Mouse (Mus musculus) heart, postnatal 4 days (tissue): ENCODE data around the gene Gm815. TPM values are rescaled to one million over a fixed set of nuclear protein-coding genes. Genes with fewer than 3 reads are reported as not detected.

ENCODE experiments used
- DNase-seq: peaks from one replicate; pipeline ENCODE4 v3.0.0; 2021
- total RNA-seq, 2 experiments: library from RNA; stranded (reverse); gene quantifications; 2 replicates each; pipeline ENCODE4 v1.2.3; 2021

Gm815 gene
- not detected for total RNA-seq

DNA sequence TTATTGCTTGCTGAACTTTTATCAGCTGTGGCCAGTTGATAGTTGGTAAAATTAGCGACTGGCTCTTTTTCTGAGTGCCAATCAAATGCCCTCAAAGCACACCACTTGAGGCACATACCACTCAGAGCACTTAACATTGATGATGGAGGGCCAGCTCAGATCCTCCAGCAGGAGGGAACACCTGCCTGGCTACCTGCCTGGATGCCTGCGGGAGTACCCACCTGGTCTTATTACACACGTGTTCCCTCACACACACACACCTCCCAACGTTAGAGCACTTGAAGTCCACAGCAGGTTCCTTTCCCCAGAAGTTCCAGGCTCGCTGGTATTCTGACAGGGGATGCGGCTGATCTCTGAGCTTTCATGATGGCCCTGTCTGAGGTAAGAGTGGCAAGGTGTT, at the start of gene Gm815:
Gene Gm815 (plus strand): TSS at position 266 of the 400 bp plus-strand sequence.
- no peak for DNase-seq

GRCm38 (mm10) chr19:26837626-26838025, 48.1 kb upstream of the Gm815 start:
- no peak for DNase-seq

DNA sequence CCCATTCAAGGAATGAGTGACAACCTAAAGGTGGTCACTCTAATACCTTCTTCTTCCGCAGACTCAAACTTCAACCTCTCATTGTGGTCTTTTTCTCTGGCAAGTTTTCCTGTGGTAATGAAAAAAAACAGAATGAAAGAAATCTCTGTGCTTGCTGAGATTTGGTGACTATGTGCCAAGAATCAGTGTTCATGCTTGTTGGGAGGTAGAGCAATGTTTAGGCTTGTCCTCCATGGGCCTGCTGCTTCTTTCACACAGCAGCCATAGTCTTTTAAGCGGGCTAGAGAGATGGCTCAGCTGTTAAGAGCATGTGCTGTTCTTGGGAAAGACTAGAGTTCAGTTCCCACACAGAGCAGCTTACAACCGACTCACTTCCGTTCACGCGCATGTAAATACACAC, 41.8 kb upstream of the Gm815 start:
- no peak for DNase-seq

DNA sequence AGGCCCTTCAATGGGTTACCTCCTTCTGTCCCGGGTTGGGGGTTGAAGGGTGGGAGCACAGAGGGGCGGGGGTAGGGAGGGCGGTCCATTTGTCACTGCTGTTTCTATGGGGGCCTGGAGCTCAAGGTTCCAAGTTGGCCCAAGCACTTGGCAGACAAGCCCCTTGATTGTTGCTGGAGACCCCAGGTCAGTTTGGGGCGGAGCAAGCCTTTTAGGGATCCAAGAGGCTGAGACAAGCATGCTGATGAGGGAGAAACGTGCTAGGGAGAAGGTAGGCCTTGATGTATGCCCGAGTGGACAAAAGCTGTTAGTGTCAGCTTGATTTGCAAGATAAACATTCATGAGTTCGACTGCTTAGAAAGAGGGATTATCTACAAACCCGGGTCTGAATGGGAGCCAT, 40.9 kb upstream of the Gm815 start:
- DNase-seq, result no peak

GRCm38 (mm10) chr19:26845276-26846016, 40.2 kb upstream of the Gm815 start:
- peak; percentile 90 for DNase-seq

GRCm38 (mm10) chr19:26846017-26846285, 39.7 kb upstream of the Gm815 start:
- no peak for DNase-seq

- no peak for DNase-seq
Observed at GRCm38 (mm10) chr19:26851017-26851782, 34.5 kb upstream of the Gm815 start.

DNA sequence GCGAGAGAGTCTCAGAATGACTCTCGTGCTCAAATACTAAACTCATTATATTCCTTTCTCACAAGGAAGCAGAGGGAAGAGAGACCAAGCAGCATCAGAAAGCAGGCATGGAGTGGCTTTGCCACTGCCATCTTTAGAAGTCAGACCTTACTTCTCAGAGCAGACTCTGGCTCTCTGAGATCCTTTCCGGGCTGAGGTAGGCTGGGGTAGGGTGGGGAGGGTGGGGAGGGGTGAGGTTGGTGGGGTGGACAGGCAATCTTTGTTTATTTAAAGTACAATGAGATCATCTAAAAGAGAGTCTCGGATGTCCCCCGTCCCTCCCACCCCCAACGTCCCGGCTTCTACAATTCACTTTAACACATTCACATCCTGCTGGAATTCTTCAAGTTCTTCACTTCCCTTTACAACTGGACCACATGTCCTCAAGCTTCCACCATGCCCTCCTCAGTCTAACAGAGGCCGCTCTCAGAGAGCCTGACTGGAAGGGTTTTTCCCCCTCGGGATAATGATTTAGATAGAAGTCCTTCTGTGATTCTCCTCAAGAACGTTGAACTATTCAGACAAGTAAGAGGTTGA, 33.3 kb upstream of the Gm815 start:
- DNase-seq, result no peak

- peak; percentile 23 for DNase-seq
Observed at GRCm38 (mm10) chr19:26853701-26854282, 31.9 kb upstream of the Gm815 start.

DNA sequence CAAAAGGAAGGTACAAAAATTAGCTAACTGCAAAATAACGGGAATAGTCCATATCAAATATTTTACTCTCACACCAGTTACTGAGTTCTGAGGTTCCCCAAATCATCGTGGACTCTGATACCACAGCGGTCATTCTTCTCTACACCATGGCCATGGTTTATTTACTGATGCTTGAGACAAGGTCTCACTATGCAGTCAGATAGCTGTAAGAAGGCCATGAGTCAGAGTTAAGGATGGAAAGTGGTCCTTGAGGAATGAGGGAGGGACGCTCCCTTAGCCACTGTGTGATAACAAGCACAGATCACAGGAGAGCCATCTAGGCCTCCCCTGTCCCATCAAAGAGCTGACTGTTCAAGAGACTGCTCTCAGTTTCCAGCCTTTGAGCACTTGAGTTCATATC, 31.0 kb upstream of the Gm815 start:
- no peak for DNase-seq

DNA sequence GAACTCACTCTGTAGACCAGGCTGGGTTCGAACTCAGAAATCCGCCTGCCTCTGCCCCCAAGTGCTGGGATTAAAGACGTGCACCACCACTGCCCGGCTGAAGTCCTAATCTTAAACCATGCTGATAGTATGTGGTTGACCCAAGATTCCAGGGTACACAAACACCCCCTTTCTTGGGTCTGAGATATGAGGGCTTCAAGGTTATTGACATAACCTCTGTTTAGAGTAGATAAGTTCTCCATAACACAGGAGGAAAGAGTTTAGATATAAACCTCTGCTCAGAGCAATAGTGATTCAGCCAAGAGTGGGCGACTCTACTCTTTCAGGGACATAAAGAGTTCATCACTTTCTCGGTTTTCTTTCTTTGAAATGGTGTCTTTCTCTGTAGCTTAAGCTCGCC, 30.5 kb upstream of the Gm815 start:
- DNase-seq, result no peak

- DNase-seq, result peak; percentile 30
Observed at GRCm38 (mm10) chr19:26858427-26859194, 27.1 kb upstream of the Gm815 start.

DNA sequence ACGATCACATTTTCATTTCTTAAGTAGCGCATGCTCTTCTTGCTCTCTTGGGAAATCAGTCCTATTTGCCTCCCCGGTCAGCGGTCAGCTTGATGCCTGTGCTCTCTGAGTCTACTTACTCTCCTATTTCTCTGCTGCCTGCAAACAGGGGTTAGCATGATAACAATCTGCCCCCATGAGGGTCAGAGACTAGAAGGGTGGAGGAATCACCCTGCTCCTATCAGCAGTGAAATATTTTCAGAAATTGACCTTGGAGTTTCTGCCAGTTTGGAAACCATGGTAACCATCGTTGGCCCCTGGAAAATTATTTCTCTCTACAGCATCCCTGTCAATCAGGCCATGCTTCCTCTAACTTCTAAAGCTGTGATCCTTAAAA, 26.5 kb upstream of the Gm815 start:
- DNase-seq, result no peak

GRCm38 (mm10) chr19:26863662-26864061, 22.0 kb upstream of the Gm815 start:
- DNase-seq, result no peak

GRCm38 (mm10) chr19:26864975-26865690, 20.5 kb upstream of the Gm815 start:
- no peak for DNase-seq

DNA sequence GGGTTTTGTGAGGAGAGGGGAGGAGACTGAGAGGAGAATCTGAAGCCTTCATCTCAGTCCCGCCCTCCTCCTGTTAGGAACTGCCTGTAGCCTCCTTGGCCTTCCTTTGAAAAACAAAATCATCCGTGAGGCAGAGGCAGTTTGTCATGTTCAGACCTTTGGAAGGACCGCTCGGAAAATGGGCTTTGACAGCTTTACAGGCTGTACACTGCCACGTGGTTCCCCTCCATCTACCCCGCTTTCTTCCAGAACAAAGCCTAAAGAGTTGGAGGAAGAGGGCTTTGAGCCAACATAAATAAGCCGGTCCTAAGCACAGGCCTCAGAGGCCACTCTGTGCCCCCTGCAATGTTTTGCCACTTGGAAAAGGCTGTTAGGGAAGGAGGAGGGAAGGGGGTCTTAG, 19.9 kb upstream of the Gm815 start:
- no peak for DNase-seq

GRCm38 (mm10) chr19:26869591-26869990, 16.1 kb upstream of the Gm815 start:
- DNase-seq, result no peak

DNA sequence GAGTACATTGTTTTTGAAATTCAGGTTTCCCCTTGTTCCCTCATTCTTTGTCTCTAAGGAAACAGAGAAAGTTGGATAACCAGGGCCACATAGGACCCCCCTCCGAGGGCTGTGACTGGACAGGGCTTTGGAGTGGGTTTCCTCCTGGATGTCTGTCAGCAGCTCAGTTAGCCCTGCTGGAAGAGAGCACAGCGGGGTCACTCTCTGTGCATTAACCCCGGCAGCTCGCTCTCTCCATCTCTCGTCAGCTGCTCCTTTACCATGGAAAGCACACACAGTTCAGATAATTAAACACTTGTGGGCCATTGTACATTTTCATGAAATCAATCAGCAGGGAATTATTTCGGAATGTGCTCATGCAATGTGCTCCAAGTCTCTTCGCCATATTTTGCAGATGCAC, 15.4 kb upstream of the Gm815 start:
- no peak for DNase-seq

GRCm38 (mm10) chr19:26871096-26871495, 14.6 kb upstream of the Gm815 start:
- DNase-seq, result no peak

DNA sequence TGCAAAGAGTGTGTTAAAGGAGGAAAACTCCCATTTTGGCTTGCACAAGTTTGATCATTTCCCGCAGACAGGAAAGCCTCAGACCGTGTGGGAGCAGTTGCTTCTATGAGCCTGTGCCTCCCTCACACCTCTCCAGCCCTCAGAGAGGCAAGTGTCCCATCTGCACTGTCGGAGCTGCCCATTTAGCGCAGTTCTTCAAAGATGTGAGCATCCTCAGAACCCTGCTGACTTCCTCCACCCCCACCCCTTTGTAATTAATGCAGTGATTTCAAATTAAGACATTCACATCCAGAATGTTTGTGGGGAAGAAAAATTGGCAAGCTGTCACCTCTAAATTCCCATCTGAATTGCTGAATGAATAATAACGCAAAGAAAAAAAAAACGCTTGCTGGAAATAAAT, 12.8 kb upstream of the Gm815 start:
- DNase-seq, result no peak

DNA sequence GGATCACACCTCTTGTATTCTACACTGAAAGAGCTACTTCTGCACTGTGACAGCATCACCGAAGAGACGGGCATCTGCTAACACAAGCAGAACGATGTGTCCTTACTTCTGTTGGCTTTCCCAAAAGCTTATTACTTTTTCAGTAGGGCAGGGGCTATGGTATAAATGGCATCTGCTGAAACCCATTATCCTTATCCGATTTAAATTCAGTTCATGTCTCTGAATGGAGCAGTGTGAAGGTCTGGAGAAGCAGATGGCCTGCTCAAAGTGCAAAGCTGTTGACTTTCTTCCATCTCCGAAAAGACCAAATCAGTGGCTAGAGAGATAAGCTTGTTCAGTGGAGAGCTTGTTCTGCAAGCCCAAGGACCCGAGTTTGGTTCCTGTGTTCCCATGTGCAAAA, 10.1 kb upstream of the Gm815 start:
- no peak for DNase-seq

- DNase-seq, result no peak
Observed at GRCm38 (mm10) chr19:26877180-26877775, 8.4 kb upstream of the Gm815 start.
